Mouse (Mus musculus): Measurements from ENCODE around the gene Exosc6. TPM values are rescaled to one million over a fixed set of nuclear protein-coding genes. Genes with fewer than 3 reads are reported as not detected.
"Not testable (repeated sequence)": the region's sequence is repeated elsewhere in the genome, so short reads cannot be mapped to it uniquely, and the experiment has no call there.

Exosc6 gene
- total RNA-seq (2021): not detected
- long read RNA-seq, experiment 1, transcript Exosc6-201 (1 exons, 1,326 nt): major isoform, 21 of 21 reads
- long read RNA-seq, experiment 1, partial matches to known transcripts: 0 of 21 reads
- long read RNA-seq, experiment 1, other reads (novel, unspliced or antisense): 0 of 21 reads
- long read RNA-seq, experiment 2, transcript Exosc6-201 (1 exons, 1,326 nt): major isoform, 25 of 25 reads
- long read RNA-seq, experiment 2, partial matches to known transcripts: 0 of 25 reads
- long read RNA-seq, experiment 2, other reads (novel, unspliced or antisense): 0 of 25 reads

- intact Hi-C loops (cut with DNase I): no loop called here
- DNase-seq (ENCODE audit: low spot score in 2 of 2): peak; percentile 92 to 95
Measured at GRCm38 (mm10) chr8:111056158-111056663, at the start of gene Exosc6. Exosc6 (plus strand) TSS chr8:111056339.

GRCm38 (mm10) chr8:111010230-111010991 is 45.7 kb upstream of the Exosc6 start:
- intact Hi-C loops (cut with DNase I); DNase-seq (ENCODE audit: low spot score in 2 of 2): not testable (repeated sequence)

GRCm38 (mm10) chr8:111026609-111027008 is 29.5 kb upstream of the Exosc6 start:
- intact Hi-C loops (cut with DNase I); DNase-seq (ENCODE audit: low spot score in 2 of 2): not testable (repeated sequence)

- peak; percentile 84 to 88 for DNase-seq (ENCODE audit: low spot score in 2 of 2)
- intact Hi-C loops (cut with DNase I): no loop called here
Measured at GRCm38 (mm10) chr8:111027391-111027937, 28.7 kb upstream of the Exosc6 start.

DNA sequence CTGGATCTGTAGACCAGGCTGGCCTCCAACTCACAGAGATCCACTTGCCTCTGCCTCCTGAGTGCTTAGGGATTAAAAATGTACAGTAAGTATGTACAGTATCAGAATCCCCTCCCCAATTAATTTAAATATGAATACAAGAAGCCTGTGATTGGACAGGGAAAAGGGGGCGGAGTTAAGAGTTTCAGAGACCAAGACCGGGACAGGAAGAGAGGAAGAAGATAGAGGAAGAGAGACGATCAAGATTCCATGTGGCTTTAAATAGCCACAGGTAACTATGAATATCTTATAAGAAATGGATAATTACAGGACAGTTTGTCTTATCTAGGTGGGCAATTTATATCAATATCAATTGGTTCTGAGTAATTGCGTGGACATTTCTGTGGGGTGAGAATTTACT is 26.6 kb upstream of the Exosc6 start:
- no peak for DNase-seq (ENCODE audit: low spot score in 2 of 2)
- intact Hi-C loops (cut with DNase I): no loop called here

- no peak for DNase-seq (ENCODE audit: low spot score in 2 of 2)
- intact Hi-C loops (cut with DNase I): no loop called here
Measured at GRCm38 (mm10) chr8:111030045-111030444, 26.1 kb upstream of the Exosc6 start.

- DNase-seq (ENCODE audit: low spot score in 2 of 2): no peak
- intact Hi-C loops (cut with DNase I): no loop called here
Measured at GRCm38 (mm10) chr8:111031572-111031971, 24.6 kb upstream of the Exosc6 start, which contains the start of gene Ddx19b. Ddx19b (minus strand) TSS chr8:111031751.

- no peak for DNase-seq (ENCODE audit: low spot score in 2 of 2)
- intact Hi-C loops (cut with DNase I): no loop called here
Measured at GRCm38 (mm10) chr8:111032916-111033315, 23.2 kb upstream of the Exosc6 start, which contains the start of gene Aars. Aars (plus strand) TSS chr8:111033144.

DNA sequence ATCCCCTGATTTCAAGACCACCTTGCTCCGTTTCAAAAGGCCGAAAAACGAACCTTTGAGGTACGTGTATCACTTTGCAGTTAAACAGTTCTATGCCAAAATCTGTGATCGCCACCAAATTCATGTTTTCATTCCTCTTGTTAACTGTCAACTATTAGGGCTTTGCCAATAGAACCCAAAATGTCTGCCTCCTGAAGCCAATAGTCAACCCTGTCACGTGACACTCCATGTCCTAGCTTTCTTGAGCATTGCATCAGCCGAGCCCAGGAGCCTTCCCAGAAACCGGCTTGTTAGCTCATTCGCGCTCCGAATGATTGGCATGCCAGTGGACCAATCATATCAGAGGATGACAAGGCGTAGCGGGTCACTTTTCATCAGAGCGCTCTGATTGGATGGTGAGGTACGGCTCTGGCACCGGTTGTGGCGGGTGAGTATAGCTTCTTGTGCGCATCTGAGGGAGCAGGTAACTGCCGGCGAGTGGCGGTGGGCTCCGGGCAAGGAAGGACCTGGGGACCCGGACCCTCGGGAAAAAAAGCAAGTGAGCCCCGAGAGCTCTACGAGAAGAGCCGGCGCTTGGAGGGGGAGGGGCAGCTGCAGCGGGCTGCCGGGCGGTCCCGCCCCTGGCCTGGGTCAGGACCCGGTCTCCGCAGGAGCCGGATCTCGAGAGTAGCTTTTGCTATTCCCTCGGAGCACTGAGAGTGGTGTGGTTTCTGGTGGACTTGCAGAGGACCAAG is 22.5 kb upstream of the Exosc6 start:
- intact Hi-C loops (cut with DNase I): no loop called here
- peak; percentile 100 for DNase-seq (ENCODE audit: low spot score in 2 of 2)

- no peak for DNase-seq (ENCODE audit: low spot score in 2 of 2)
- intact Hi-C loops (cut with DNase I): no loop called here
Measured at GRCm38 (mm10) chr8:111034276-111034675, 21.9 kb upstream of the Exosc6 start.

GRCm38 (mm10) chr8:111036591-111036990 is 19.5 kb upstream of the Exosc6 start:
- intact Hi-C loops (cut with DNase I): no loop called here
- no peak for DNase-seq (ENCODE audit: low spot score in 2 of 2)

DNA sequence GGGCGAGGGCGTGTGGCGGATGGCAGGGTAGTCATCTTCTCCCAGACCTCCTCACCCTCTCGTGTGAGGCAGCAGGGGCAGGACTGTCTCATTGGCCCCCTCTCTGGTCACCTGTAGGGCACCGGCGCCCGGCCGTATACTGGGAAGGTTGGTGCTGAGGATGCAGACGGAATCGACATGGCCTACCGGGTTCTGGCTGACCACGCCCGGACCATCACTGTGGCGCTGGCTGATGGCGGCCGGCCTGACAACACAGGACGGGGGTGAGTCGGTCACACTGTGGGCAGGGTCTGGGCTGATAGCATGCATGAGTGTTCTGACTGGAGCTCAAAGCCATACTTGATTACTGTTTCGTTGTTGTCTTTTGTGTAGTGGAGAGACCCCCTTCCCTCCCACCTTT is 13.6 kb upstream of the Exosc6 start:
- intact Hi-C loops (cut with DNase I): no loop called here
- no peak for DNase-seq (ENCODE audit: low spot score in 2 of 2)

GRCm38 (mm10) chr8:111044003-111044734 is 12.0 kb upstream of the Exosc6 start:
- intact Hi-C loops (cut with DNase I): no loop called here
- no peak for DNase-seq (ENCODE audit: low spot score in 2 of 2)

DNA sequence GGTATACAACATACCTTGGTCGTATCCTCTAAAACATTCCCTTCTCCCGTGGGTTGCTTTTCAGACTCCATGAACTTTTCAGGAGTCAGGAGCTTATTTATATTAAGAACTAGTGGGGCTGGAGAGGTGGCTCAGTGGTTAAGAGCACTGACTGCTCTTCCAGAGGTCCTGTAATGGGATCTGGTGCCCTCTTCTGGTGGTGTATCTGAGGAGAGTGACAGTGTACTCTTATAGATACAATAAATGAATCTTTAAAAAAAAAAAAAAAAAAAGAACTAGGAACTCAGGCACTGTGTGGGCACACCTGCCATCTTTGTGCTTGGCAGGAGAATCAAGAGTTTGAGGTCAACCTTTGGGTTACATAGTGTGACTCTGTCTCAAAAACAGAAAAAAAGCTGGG is 7.4 kb upstream of the Exosc6 start:
- intact Hi-C loops (cut with DNase I): no loop called here
- DNase-seq (ENCODE audit: low spot score in 2 of 2): no peak

- intact Hi-C loops (cut with DNase I): no loop called here
- no peak for DNase-seq (ENCODE audit: low spot score in 2 of 2)
Measured at GRCm38 (mm10) chr8:111049106-111049505, 7.0 kb upstream of the Exosc6 start.

DNA sequence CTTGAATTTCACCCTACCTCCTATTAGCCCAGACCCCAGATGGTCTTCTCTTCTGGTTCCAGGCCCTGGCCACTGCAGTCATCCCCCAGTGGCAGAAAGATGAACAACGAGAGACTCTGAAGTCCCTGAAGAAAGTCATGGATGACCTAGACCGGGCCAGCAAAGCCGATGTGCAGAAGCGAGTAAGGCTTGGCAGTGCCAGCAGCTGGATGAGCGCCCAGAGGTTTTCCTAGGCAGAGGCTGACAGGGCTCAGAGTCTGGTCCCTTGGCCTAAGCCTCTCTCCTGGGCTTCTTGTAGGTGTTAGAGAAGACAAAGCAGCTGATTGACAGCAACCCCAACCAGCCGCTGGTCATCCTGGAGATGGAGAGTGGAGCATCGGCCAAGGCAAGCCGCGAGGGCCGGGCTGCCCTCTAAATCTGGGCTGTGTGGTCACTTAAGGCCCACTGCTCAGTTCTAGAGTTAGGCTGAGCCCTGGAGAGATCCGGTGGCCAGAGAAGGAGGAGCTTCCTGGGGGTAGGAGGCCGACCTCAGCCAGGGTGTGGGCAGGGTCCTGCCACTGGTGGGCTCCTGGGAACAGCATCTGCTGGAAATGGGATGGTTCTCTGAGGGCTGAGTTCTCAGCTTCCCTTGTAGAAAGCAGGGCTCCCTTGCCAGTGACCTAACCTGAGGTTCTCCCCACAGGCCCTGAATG is 2.2 kb upstream of the Exosc6 start:
- intact Hi-C loops (cut with DNase I): no loop called here
- DNase-seq (ENCODE audit: low spot score in 2 of 2): no peak

GRCm38 (mm10) chr8:111055031-111055634 is 1.0 kb upstream of the Exosc6 start:
- no peak for DNase-seq (ENCODE audit: low spot score in 2 of 2)
- intact Hi-C loops (cut with DNase I): no loop called here

DNA sequence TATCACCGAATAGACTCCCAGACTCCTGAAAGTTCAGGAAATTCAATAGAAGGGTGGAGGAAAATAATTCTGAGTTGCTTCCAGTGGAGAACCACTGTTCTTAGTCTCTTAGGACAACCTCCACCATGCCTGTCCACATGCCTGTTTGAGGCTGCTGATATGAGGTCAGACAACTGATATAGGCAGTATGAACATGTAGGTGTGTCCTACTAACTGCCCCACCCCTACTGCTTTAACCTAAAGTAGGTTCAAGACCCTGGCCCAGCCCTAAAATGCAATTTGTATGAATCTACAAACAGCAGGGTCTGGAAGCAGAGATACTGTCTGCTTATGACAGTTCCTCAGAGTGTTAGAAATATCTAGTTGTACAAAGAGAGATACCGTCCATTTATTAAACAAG is 478 bp upstream of the Exosc6 start:
- DNase-seq (ENCODE audit: low spot score in 2 of 2): no peak
- intact Hi-C loops (cut with DNase I): no loop called here

All from left cerebral cortex, postnatal 14 days (tissue).